Mouse (Mus musculus) embryonic facial prominence, embryonic 14.5 days (tissue): ENCODE data around the gene Rplp2. TPM values are rescaled to one million over a fixed set of nuclear protein-coding genes. Genes with fewer than 3 reads are reported as not detected.

Experiments
- ATAC-seq: fragments of 200-750 bp; cut with Nextera tagmentation; 2 replicates; pipeline ENCODE4 v1.8.0; 2017; ENCODE audit warnings: low read depth, moderate number of reproducible peaks, moderate TSS enrichment
- DNase-seq: peaks from one replicate; pipeline ENCODE4 v3.0.0-alpha.2; 2015; ENCODE audit warnings: low spot score
- H3K27ac ChIP-seq: fragments of 300-500 bp; sonication (generic); replicated peaks from 2 replicates; pipeline ENCODE4 v1.5.1; 2014; ENCODE audit warnings: low read depth, mild to moderate bottlenecking, low read length, moderate library complexity
- H3K27me3 ChIP-seq: fragments of 300-500 bp; sonication (generic); replicated peaks from 2 replicates; pipeline ENCODE4 v1.6.1; 2014; ENCODE audit warnings: low read length; ENCODE audit not compliant: control insufficient read depth, insufficient read depth
- H3K36me3 ChIP-seq: fragments of 300-500 bp; sonication (generic); 2 replicates; pipeline ENCODE4 v1.6.1; 2014; ENCODE audit warnings: low read length, mixed read lengths; ENCODE audit not compliant: control insufficient read depth, insufficient read depth
- H3K4me1 ChIP-seq: fragments of 300-500 bp; sonication (generic); 2 replicates; pipeline ENCODE4 v1.6.1; 2014; ENCODE audit warnings: antibody characterized with exemption, low read length; ENCODE audit not compliant: control insufficient read depth, insufficient read depth
- H3K4me2 ChIP-seq: fragments of 300-500 bp; sonication (generic); 2 replicates; pipeline ENCODE4 v1.6.1; 2014; ENCODE audit warnings: low read depth, mild to moderate bottlenecking, low read length, moderate library complexity, mixed read lengths
- H3K4me3 ChIP-seq: fragments of 300-500 bp; sonication (generic); 2 replicates; pipeline ENCODE4 v1.5.1; 2014; ENCODE audit warnings: low read depth, mild to moderate bottlenecking, low read length
- H3K9ac ChIP-seq: fragments of 300-500 bp; sonication (generic); 2 replicates; pipeline ENCODE4 v1.6.1; 2014; ENCODE audit warnings: low read depth, mild to moderate bottlenecking, low read length, moderate library complexity, mixed read lengths
- H3K9me3 ChIP-seq: fragments of 300-500 bp; sonication (generic); 2 replicates; pipeline ENCODE4 v1.6.1; 2016; ENCODE audit warnings: low read length; ENCODE audit not compliant: control insufficient read depth
- WGBS: fragments of 180-500 bp; shearing (Covaris S2); extraction: QIAGEN DNeasy Blood & Tissue Kit; methylation state at CpG from one replicate; pipeline ENCODE4 v1.1.7; 2014; 5-methylcytosine and 5-hydroxymethylcytosine counted together
- polyA plus RNA-seq: library from polyadenylated mRNA; unstranded; fragments of >200 nt; fragmentation: Nextera tagmentation; extraction: Ambion mirVana; gene quantifications from 2 replicates; pipeline ENCODE4 v1.2.1, GENCODE M21; 2014

Gene Rplp2
- polyA plus RNA-seq, 1 experiment from 2014 or later = 1,386 TPM

- ATAC-seq = no peak
- Histone ChIP-seq H3K36me3 (peaks cover 43% of the 10 kb centered on the region), H3K27me3 (no peaks in the 10 kb centered on the region), H3K4me3 (peak overlapping the region; percentile 44), H3K9ac (peak overlapping the region; percentile 64), H3K27ac (no peak overlapping the region), H3K4me2 (peak overlapping the region; percentile 74), H3K4me1 (peaks cover 26% of the 10 kb centered on the region; the same call in 1 of the 2 replicates), H3K9me3 (no peaks in the 10 kb centered on the region)
- 77% methylated on average over 15 of the region's 15 CpGs for WGBS
- no peak for DNase-seq
These were observed 13.4 kb upstream of the Rplp2 start for GRCm38 (mm10) chr7:141433517-141434400.

- H3K4me3 ChIP-seq = peak overlapping the region; percentile 44
- peaks cover 22% of the 10 kb centered on the region; the same call in 1 of the 2 replicates for H3K4me1 ChIP-seq
- no peaks in the 10 kb centered on the region for H3K27me3 ChIP-seq
- ATAC-seq = no peak
- H3K4me2 ChIP-seq = peak overlapping the region; percentile 74
- H3K9ac ChIP-seq = peak overlapping the region; percentile 64
- 18% methylated on average over 7 of the region's 8 CpGs for WGBS
- DNase-seq = peak; percentile 74
- H3K9me3 ChIP-seq = no peaks in the 10 kb centered on the region
- peak overlapping the region; percentile 45; the same call in 1 of the 2 replicates for H3K27ac ChIP-seq
- peaks cover 50% of the 10 kb centered on the region for H3K36me3 ChIP-seq
These were observed 12.7 kb upstream of the Rplp2 start for GRCm38 (mm10) chr7:141434464-141434863.

DNA sequence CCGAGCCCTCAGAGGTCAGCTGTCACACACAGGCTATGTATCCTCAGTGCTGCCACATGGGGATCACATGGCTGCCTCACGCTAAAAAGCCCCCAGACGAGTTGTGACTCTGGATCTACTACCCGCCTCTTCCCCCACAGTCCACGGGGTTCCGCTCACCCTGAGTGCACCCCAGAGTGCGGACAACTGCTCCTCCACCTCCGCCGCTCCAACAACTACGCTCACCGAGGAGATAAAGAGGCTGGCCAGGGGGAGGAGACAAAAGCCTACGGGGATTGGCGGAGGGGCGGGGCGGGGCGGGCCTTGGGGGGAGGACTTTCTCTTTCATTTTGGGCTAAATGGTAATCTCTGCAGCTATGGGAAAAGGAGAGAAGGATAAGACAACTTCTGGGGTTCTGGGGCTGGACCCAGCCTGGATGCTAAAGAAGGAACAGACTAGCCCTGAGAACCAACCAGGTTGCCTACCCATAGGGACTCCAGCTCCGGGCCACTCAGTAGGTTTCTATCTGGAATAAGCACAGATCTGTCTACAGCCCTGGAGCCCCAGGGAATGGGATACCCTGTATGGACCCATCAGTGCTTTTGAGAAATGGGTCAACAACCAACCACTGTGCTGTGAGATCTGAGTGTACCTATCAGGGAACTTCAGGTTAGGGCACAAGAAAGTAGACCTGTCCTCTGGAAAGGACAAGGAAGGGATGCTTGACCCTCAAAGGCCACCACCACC lies 11.9 kb upstream of the Rplp2 start:
- H3K9me3 ChIP-seq = no peaks in the 10 kb centered on the region
- 0 out of 2 replicates have a peak overlapping the region, but pooled peaks have one; percentile 45 for H3K27ac ChIP-seq
- H3K4me3 ChIP-seq = peak overlapping the region; percentile 44
- DNase-seq = peak; percentile 70
- peaks cover 22% of the 10 kb centered on the region; the same call in 1 of the 2 replicates for H3K4me1 ChIP-seq
- H3K9ac ChIP-seq = peak overlapping the region; percentile 64
- H3K4me2 ChIP-seq = peak overlapping the region; percentile 74
- no peak for ATAC-seq
- 4% methylated on average over 15 of the region's 17 CpGs for WGBS
- peaks cover 56% of the 10 kb centered on the region for H3K36me3 ChIP-seq
- H3K27me3 ChIP-seq = no peaks in the 10 kb centered on the region

DNA sequence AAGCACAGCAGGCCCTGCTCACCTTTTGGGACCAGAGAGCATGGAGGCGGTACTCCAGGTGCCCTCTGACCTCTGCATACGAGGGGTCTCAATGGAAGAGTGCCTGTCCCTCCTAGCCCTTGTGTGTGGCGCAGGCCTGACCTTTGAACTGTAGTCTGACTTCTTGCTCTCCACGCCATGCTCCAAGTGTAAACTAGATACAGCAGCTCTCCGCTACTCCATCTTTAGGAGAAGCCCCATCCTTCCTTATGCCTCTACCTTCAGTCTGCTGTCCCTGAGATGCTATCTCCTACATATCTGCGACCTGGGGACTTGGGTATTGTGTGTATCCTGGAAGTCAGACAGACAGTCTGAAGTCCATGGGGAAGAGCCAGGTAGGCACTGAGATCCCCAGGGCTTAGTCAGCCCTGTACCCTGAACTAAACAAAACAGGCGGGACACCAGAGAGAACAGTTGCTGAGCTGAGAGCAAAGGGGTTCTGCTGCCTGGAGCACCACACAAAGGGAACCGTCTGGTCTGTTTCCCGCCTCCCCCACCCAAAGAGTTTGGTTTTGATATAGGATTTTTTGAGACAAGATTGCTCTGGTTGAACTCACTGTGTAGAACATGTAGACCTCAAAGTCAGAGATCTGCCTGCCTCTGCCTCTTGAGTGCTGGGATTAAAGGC lies 11.2 kb upstream of the Rplp2 start:
- H3K4me2 ChIP-seq = peak overlapping the region; percentile 95
- H3K36me3 ChIP-seq = peaks cover 53% of the 10 kb centered on the region
- no peaks in the 10 kb centered on the region for H3K9me3 ChIP-seq
- H3K27me3 ChIP-seq = no peaks in the 10 kb centered on the region
- 69% methylated on average over 9 of the region's 9 CpGs for WGBS
- DNase-seq = no peak
- H3K9ac ChIP-seq = no peak overlapping the region
- no peak overlapping the region for H3K27ac ChIP-seq
- peak overlapping the region; percentile 73; the same call in 1 of the 2 replicates for H3K4me3 ChIP-seq
- H3K4me1 ChIP-seq = peaks cover 22% of the 10 kb centered on the region; the same call in 1 of the 2 replicates
- no peak for ATAC-seq

- Histone ChIP-seq H3K36me3 (peaks cover 53% of the 10 kb centered on the region), H3K4me2 (peak overlapping the region; percentile 95), H3K27ac (no peak overlapping the region), H3K4me3 (peak overlapping the region; percentile 73), H3K9ac (peak overlapping the region; percentile 77), H3K9me3 (no peaks in the 10 kb centered on the region), H3K27me3 (no peaks in the 10 kb centered on the region), H3K4me1 (peaks cover 22% of the 10 kb centered on the region; the same call in 1 of the 2 replicates)
- ATAC-seq (no peak), DNase-seq (no peak)
- WGBS = 75% methylated on average over 2 of the region's 2 CpGs
These were observed 10.7 kb upstream of the Rplp2 start for GRCm38 (mm10) chr7:141436523-141436892.

DNA sequence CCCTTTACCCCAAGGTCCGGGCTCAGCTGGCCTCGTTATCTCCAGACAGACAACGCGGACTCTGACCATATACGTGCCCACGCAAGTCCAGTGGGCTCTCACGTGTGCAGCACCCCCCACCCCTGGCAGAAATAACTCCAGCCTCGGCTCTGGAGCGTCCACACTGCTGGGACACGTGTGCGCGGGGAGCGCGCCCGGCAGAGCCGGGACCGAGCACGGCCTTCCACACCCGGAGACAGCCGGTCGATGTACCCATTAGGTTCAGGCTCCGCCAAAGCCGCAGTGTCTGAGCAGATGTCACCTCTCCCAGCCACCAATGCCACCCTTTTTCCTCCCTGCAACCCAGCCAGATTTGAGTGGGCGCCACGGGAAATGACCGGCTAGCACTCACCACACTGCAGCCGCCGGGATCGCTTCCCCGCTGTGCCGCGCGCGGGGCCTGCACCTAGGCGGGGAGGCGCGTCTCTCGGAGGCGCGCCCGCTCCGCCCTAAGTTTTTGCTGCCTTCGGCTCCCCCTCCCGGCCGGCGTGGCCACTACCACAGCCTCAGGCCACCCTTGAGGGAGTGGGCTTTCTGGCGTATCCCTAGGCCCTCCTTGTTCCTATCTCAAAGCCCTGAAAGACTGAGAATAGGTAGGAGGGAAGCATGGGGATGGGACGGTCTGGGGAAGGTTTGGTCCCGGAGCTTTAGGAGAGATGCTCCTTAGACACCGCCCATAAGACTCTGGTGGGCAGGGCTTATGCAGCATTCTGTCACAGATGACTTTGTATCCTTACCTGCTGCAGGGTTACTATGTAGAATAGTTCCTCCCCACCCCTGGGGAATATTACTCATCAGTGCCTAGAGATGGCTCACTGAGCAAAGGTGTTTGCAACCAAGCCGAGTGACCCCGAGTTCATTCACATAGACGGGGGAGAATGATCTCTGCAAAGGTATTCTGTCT lies 9.7 kb upstream of the Rplp2 start, which contains the start of gene Slc25a22:
Slc25a22 (minus strand) TSS at position 715 of the 943 bp plus-strand sequence.
- H3K9me3 ChIP-seq = no peaks in the 10 kb centered on the region
- peak within 1 kb of the TSS; percentile 95 for H3K4me2 ChIP-seq
- no peaks in the 10 kb centered on the region for H3K27me3 ChIP-seq
- peak within 1 kb of the TSS; percentile 52 for H3K27ac ChIP-seq
- DNase-seq = peak; percentile 90
- WGBS = 6% methylated on average over 47 of the region's 53 CpGs
- peak; percentile 85 for ATAC-seq
- H3K36me3 ChIP-seq = peaks cover 50% of the 10 kb centered on the region
- peak within 1 kb of the TSS; percentile 77 for H3K9ac ChIP-seq
- peaks cover 25% of the 10 kb centered on the region for H3K4me1 ChIP-seq
- H3K4me3 ChIP-seq = peak within 1 kb of the TSS; percentile 73

- Histone ChIP-seq H3K4me1 (peaks cover 34% of the 10 kb centered on the region), H3K27me3 (no peaks in the 10 kb centered on the region), H3K9ac (no peak overlapping the region), H3K4me2 (no peak overlapping the region), H3K27ac (no peak overlapping the region), H3K4me3 (no peak overlapping the region), H3K36me3 (peaks cover 41% of the 10 kb centered on the region), H3K9me3 (no peaks in the 10 kb centered on the region)
- ATAC-seq (no peak), DNase-seq (no peak)
- WGBS = 88% methylated on average over 12 of the region's 12 CpGs
These were observed 8.8 kb upstream of the Rplp2 start for GRCm38 (mm10) chr7:141438201-141438968.
